Mouse (Mus musculus): ENCODE measurements around the gene Noa1. TPM values are rescaled to one million over a fixed set of nuclear protein-coding genes. Genes with fewer than 3 reads are reported as not detected.

The Noa1 gene
- polyA plus RNA-seq, 1 experiment from 2014 or later = 35.5 TPM

GRCm38 (mm10) chr5:77265081-77265670, 44.7 kb downstream of the Noa1 start, which contains the start of gene Rest:
Rest (plus strand) TSS chr5:77265491.
- H3K36me3 ChIP-seq = peaks cover 20% of the 10 kb centered on the region
- peak within 1 kb of the TSS; percentile 84 for H3K9ac ChIP-seq
- H3K4me3 ChIP-seq = peak within 1 kb of the TSS; percentile 91
- H3K4me1 ChIP-seq = peaks cover 10% of the 10 kb centered on the region; the same call in 1 of the 2 replicates
- H3K27ac ChIP-seq = peak within 1 kb of the TSS; percentile 91
- H3K4me2 ChIP-seq (replicated peaks) = peak within 1 kb of the TSS; percentile 86
- under 1% methylated on average over 66 of the region's 78 CpGs for WGBS
- peaks cover 7% of the 10 kb centered on the region for H3K27me3 ChIP-seq
- H3K9me3 ChIP-seq (replicated peaks) = no peaks in the 10 kb centered on the region
- ATAC-seq (ENCODE audit: low FRiP score) = peak; percentile 92

GRCm38 (mm10) chr5:77262105-77262504, 47.8 kb downstream of the Noa1 start:
- Histone ChIP-seq H3K9me3 (replicated peaks) (no peaks in the 10 kb centered on the region), H3K9ac (no peak overlapping the region), H3K4me3 (no peak overlapping the region), H3K36me3 (no peaks in the 10 kb centered on the region), H3K4me1 (peaks cover 4% of the 10 kb centered on the region; the same call in 1 of the 2 replicates), H3K27me3 (peaks cover 7% of the 10 kb centered on the region), H3K27ac (no peak overlapping the region), H3K4me2 (replicated peaks) (no peak overlapping the region)
- WGBS = 32% methylated on average over 5 of the region's 5 CpGs
- no peak for ATAC-seq (ENCODE audit: low FRiP score)

- H3K4me3 ChIP-seq = no peak overlapping the region
- H3K4me1 ChIP-seq = no peaks in the 10 kb centered on the region
- H3K9me3 ChIP-seq (replicated peaks) = no peaks in the 10 kb centered on the region
- peaks cover 7% of the 10 kb centered on the region for H3K27me3 ChIP-seq
- no peaks in the 10 kb centered on the region for H3K36me3 ChIP-seq
- H3K4me2 ChIP-seq (replicated peaks) = no peak overlapping the region
- ATAC-seq (ENCODE audit: low FRiP score) = no peak
- 84% methylated on average over 4 of the region's 4 CpGs for WGBS
- H3K27ac ChIP-seq = no peak overlapping the region
- H3K9ac ChIP-seq = no peak overlapping the region
Measured at GRCm38 (mm10) chr5:77261137-77261536, 48.7 kb downstream of the Noa1 start.

- H3K9me3 ChIP-seq (replicated peaks) = no peaks in the 10 kb centered on the region
- peaks cover 7% of the 10 kb centered on the region for H3K27me3 ChIP-seq
- no peaks in the 10 kb centered on the region for H3K4me1 ChIP-seq
- no peak overlapping the region for H3K4me3 ChIP-seq
- WGBS = 60% methylated on average over 6 of the region's 6 CpGs
- no peak for ATAC-seq (ENCODE audit: low FRiP score)
- H3K4me2 ChIP-seq (replicated peaks) = no peak overlapping the region
- H3K9ac ChIP-seq = no peak overlapping the region
- no peak overlapping the region for H3K27ac ChIP-seq
- H3K36me3 ChIP-seq = no peaks in the 10 kb centered on the region
Measured at GRCm38 (mm10) chr5:77260141-77260540, 49.7 kb downstream of the Noa1 start.

GRCm38 (mm10) chr5:77259315-77259714, 50.6 kb downstream of the Noa1 start:
- Histone ChIP-seq H3K36me3 (no peaks in the 10 kb centered on the region), H3K27me3 (peaks cover 3% of the 10 kb centered on the region), H3K9me3 (replicated peaks) (no peaks in the 10 kb centered on the region), H3K4me2 (replicated peaks) (no peak overlapping the region), H3K27ac (no peak overlapping the region), H3K4me3 (no peak overlapping the region), H3K9ac (no peak overlapping the region), H3K4me1 (no peaks in the 10 kb centered on the region)
- ATAC-seq (ENCODE audit: low FRiP score) = no peak

GRCm38 (mm10) chr5:77257603-77258002, 52.3 kb downstream of the Noa1 start:
- Histone ChIP-seq H3K4me2 (replicated peaks) (no peak overlapping the region), H3K4me3 (no peak overlapping the region), H3K27ac (no peak overlapping the region), H3K27me3 (no peaks in the 10 kb centered on the region), H3K9ac (no peak overlapping the region), H3K9me3 (replicated peaks) (no peaks in the 10 kb centered on the region), H3K36me3 (no peaks in the 10 kb centered on the region), H3K4me1 (no peaks in the 10 kb centered on the region)
- ATAC-seq (ENCODE audit: low FRiP score) = no peak
- 77% methylated on average over 3 of the region's 3 CpGs for WGBS

- H3K27ac ChIP-seq = no peak overlapping the region
- H3K4me3 ChIP-seq = no peak overlapping the region
- ATAC-seq (ENCODE audit: low FRiP score) = no peak
- no peaks in the 10 kb centered on the region for H3K27me3 ChIP-seq
- no peaks in the 10 kb centered on the region for H3K9me3 ChIP-seq (replicated peaks)
- no peaks in the 10 kb centered on the region for H3K4me1 ChIP-seq
- no peak overlapping the region for H3K4me2 ChIP-seq (replicated peaks)
- H3K36me3 ChIP-seq = no peaks in the 10 kb centered on the region
- WGBS = 69% methylated on average over 3 of the region's 3 CpGs
- no peak overlapping the region for H3K9ac ChIP-seq
Measured at GRCm38 (mm10) chr5:77254402-77254801, 55.5 kb downstream of the Noa1 start.

GRCm38 (mm10) chr5:77253154-77253553, 56.7 kb downstream of the Noa1 start:
- no peak overlapping the region for H3K4me3 ChIP-seq
- H3K9ac ChIP-seq = no peak overlapping the region
- WGBS = 75% methylated on average over 1 of the region's 1 CpGs
- no peaks in the 10 kb centered on the region for H3K27me3 ChIP-seq
- H3K4me1 ChIP-seq = no peaks in the 10 kb centered on the region
- no peak overlapping the region for H3K27ac ChIP-seq
- H3K4me2 ChIP-seq (replicated peaks) = no peak overlapping the region
- no peak for ATAC-seq (ENCODE audit: low FRiP score)
- H3K36me3 ChIP-seq = no peaks in the 10 kb centered on the region
- H3K9me3 ChIP-seq (replicated peaks) = no peaks in the 10 kb centered on the region

GRCm38 (mm10) chr5:77252115-77252827, 57.6 kb downstream of the Noa1 start:
- Histone ChIP-seq H3K4me2 (replicated peaks) (no peak overlapping the region), H3K27me3 (no peaks in the 10 kb centered on the region), H3K9me3 (replicated peaks) (no peaks in the 10 kb centered on the region), H3K4me3 (no peak overlapping the region), H3K36me3 (no peaks in the 10 kb centered on the region), H3K27ac (no peak overlapping the region), H3K9ac (no peak overlapping the region), H3K4me1 (no peaks in the 10 kb centered on the region)
- WGBS = 64% methylated on average over 8 of the region's 8 CpGs
- ATAC-seq (ENCODE audit: low FRiP score) = no peak

GRCm38 (mm10) chr5:77251656-77252055, 58.2 kb downstream of the Noa1 start:
- H3K27ac ChIP-seq = no peak overlapping the region
- no peaks in the 10 kb centered on the region for H3K4me1 ChIP-seq
- H3K4me2 ChIP-seq (replicated peaks) = no peak overlapping the region
- H3K4me3 ChIP-seq = no peak overlapping the region
- no peaks in the 10 kb centered on the region for H3K36me3 ChIP-seq
- no peak overlapping the region for H3K9ac ChIP-seq
- no peaks in the 10 kb centered on the region for H3K9me3 ChIP-seq (replicated peaks)
- WGBS = 40% methylated on average over 5 of the region's 5 CpGs
- no peaks in the 10 kb centered on the region for H3K27me3 ChIP-seq
- no peak for ATAC-seq (ENCODE audit: low FRiP score)

GRCm38 (mm10) chr5:77250083-77250482, 59.8 kb downstream of the Noa1 start:
- ATAC-seq (ENCODE audit: low FRiP score) = no peak
- Histone ChIP-seq H3K4me2 (replicated peaks) (no peak overlapping the region), H3K27me3 (no peaks in the 10 kb centered on the region), H3K27ac (no peak overlapping the region), H3K9me3 (replicated peaks) (no peaks in the 10 kb centered on the region), H3K4me1 (peaks cover 9% of the 10 kb centered on the region), H3K4me3 (no peak overlapping the region), H3K9ac (no peak overlapping the region), H3K36me3 (no peaks in the 10 kb centered on the region)
- WGBS = 75% methylated on average over 9 of the region's 9 CpGs

GRCm38 (mm10) chr5:77245787-77246671, 63.9 kb downstream of the Noa1 start:
- Histone ChIP-seq H3K4me3 (peak overlapping the region; percentile 10), H3K4me2 (replicated peaks) (peak overlapping the region; percentile 36), H3K36me3 (no peaks in the 10 kb centered on the region), H3K9ac (peak overlapping the region; percentile 19; the same call in 1 of the 2 replicates), H3K27ac (0 out of 2 replicates have a peak overlapping the region, but pooled peaks have one; percentile 17), H3K27me3 (no peaks in the 10 kb centered on the region), H3K4me1 (peaks cover 9% of the 10 kb centered on the region), H3K9me3 (replicated peaks) (no peaks in the 10 kb centered on the region)
- peak; percentile 64 for ATAC-seq (ENCODE audit: low FRiP score)
- 31% methylated on average over 26 of the region's 26 CpGs for WGBS

Measured in hindbrain, embryonic 12.5 days (tissue).